Mouse (Mus musculus) gastrocnemius, adult 2 months (tissue): ENCODE data around the gene Slc2a12. TPM values are rescaled to one million over a fixed set of nuclear protein-coding genes. Genes with fewer than 3 reads are reported as not detected.

Source experiments
- DNase-seq: peaks from one replicate; pipeline ENCODE4 v3.0.0; 2022
- H3K27ac ChIP-seq: fragments of 200-600 bp; 2 replicates; pipeline ENCODE4 v1.8.1; 2022; ENCODE audit warnings: mild to moderate bottlenecking
- H3K4me3 ChIP-seq: fragments of 200-600 bp; 2 replicates; pipeline ENCODE4 v1.8.1; 2022; ENCODE audit warnings: mild to moderate bottlenecking, moderate library complexity
- CTCF ChIP-seq: fragments of 200-600 bp; IDR thresholded peaks from 2 replicates; pipeline ENCODE4 v1.8.1; 2022; ENCODE audit warnings: antibody characterized with exemption, mild to moderate bottlenecking, moderate library complexity
- intact Hi-C: fragments of 180-260 bp; cut with DNase I; formaldehyde crosslinking; loops from one replicate; pipeline ENCODE4 v1.15.1; 2025
- microRNA-seq: library from miRNA; unstranded; fragments of <30 nt; microRNA quantifications from one replicate; pipeline ENCODE4 v1.2.0, GENCODE M21; 2021
- total RNA-seq, 2 experiments: library from RNA; stranded (reverse); gene quantifications; 2 replicates each; pipeline ENCODE4 v1.2.3; 2021

The Slc2a12 gene
- total RNA-seq, 2 experiments from 2014 or later: 13.3 to 13.8 TPM

DNA sequence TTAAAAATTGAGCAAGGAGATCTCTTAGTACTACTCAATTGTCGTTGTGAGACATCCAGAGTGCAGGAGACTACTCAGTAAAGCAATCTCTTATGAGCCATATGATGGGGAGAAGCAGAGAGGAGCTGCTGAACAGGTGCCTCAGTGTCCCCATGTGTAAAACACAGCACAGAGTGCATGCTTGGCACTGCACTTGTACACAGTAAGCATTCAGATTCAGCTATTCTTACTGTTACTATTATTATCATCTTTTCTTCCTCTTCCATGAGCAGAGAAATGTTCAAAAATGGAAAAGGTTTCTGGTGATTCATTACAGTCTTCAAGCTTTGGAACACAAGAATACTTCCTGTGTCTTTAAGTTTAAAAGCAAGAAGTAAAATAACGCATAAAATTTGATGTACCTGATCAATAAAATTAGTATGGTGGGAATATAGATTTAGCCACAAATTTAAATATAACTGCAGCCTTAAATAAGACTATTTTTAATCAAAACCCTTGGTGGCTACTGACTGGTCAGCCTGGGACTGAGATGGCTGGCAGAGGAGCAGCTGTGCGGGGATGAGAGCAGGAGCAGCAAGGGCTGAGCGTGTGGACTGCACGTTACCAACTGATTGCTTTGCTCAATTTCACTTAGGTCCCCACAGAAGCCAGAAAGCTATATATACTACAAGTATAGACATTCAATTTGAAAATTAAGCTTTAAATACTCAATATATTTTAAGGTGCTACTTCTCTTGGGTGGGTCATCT lies 76.1 kb downstream of the Slc2a12 start:
- TF ChIP-seq CTCF: no peak
- H3K27ac ChIP-seq: peak overlapping the region; percentile 80
- intact Hi-C loops: no loop called here
- no peak overlapping the region for H3K4me3 ChIP-seq
- DNase-seq: no peak

DNA sequence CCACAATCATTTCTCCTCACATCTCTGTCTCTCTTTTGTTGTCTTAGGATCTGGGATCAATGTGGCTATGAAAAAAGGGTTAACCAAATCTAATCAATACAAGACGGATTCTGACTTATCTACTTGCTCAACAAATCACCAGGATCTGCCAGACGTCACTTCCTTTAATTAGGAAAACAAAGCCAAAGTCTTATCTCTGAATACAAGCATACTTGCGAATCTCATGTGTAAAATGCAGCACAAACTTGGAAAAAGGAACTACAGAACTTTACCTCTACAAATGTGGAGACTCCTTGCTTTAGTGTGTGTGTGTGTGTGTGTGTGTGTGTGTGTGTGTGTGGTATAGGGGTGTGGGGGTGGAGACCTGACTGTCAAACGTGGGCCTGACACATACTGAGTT lies 80.4 kb downstream of the Slc2a12 start:
- no peak for DNase-seq
- Histone ChIP-seq H3K4me3 (no peak overlapping the region), H3K27ac (no peak overlapping the region)
- no peak for TF ChIP-seq CTCF
- intact Hi-C loops: no loop called here

DNA sequence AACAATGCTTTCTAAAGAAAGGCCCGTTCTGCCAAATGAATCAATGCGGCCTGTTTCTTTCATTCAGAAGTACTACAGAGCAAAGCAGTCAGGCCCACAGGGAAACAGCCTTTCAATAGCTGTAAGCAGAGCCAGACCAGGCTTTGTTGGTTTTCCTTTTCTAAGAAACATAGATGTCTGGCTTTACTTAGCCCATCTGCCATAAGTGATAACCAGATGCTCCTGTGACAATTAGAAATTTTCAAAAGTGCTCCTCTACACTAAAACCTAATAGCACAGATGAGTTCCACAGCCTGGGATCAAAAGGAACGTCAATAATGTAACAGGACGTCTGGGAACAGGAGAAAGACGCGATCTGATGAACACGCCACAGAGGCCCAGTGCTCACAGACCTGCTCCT lies 81.5 kb downstream of the Slc2a12 start:
- Histone ChIP-seq H3K4me3 (no peak overlapping the region), H3K27ac (no peak overlapping the region)
- no peak for TF ChIP-seq CTCF
- no peak for DNase-seq
- intact Hi-C loops: no loop called here

DNA sequence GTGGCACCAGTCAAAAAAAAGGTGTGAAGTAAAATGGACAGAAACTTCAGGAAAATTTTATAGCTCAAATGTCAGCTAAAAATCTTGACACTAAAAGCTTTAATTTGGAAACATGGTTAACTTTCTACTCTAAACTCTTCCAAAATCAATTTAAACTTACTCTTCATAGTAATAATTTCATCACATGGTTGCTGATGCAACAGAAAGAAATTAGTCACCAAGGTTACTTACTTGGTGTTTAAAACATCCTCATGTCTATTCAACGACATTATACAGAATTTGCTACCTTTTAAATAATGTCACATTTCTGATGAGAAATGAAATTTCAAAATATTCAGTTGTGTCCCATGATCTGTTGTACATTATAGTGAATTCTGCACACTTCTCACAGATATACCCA lies 83.4 kb downstream of the Slc2a12 start:
- DNase-seq: no peak
- H3K27ac ChIP-seq: no peak overlapping the region
- H3K4me3 ChIP-seq: no peak overlapping the region
- no peak for TF ChIP-seq CTCF
- intact Hi-C loops: no loop called here

DNA sequence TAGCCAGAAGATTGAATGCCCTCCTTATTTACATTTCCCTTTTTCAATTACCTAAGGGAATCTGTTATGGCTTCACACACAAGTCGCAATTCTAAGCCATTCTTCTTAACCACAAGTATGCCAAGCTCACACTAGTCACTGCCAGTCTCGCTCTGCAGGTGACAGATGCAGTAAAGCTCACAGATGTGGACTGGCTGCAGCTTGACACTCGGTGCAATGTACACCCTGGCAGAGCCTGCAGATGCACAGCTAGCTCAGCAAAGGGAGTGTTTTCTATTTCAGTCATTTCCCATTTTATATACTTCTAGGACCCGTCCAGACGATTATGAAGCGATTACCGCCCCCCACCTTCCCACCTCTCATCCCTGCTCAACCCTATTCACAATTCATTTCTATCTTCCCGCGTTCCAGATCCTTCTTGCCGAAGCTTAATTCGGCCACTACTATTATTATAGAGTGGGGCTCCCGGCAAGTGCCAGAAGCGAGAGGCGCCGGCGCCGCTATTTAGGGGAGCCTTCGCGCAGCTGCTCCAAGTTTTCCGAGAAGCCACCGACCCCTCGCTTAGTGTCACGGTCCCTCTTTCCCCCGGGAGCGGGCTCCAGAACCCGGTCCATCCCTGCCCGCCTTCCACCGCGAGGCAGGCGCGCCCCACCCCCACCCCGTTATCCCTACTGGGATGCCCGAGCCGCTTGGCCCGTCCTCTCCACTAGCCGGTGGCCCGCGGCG lies 85.6 kb downstream of the Slc2a12 start:
- Histone ChIP-seq H3K27ac (peak overlapping the region; percentile 99), H3K4me3 (peak overlapping the region; percentile 85)
- no peak for TF ChIP-seq CTCF
- intact Hi-C loops: no loop called here
- DNase-seq: no peak

DNA sequence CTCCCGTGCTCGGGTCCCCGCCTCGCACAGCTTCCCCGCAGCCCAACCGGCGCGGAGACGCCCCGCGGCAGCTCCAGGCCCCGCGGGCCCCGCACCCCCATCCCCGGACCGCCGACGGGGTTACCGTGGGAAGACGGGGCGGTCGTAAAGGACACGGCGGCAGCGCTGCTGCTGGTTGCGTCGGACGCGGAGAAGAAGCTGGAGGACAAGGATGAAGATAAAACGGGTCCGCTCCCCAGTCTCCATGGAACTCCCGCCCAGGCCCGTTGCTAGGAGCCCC lies 86.1 kb downstream of the Slc2a12 start:
- no peak for TF ChIP-seq CTCF
- intact Hi-C loops: no loop called here
- no peak for DNase-seq
- Histone ChIP-seq H3K4me3 (peak overlapping the region; percentile 85), H3K27ac (peak overlapping the region; percentile 99)

DNA sequence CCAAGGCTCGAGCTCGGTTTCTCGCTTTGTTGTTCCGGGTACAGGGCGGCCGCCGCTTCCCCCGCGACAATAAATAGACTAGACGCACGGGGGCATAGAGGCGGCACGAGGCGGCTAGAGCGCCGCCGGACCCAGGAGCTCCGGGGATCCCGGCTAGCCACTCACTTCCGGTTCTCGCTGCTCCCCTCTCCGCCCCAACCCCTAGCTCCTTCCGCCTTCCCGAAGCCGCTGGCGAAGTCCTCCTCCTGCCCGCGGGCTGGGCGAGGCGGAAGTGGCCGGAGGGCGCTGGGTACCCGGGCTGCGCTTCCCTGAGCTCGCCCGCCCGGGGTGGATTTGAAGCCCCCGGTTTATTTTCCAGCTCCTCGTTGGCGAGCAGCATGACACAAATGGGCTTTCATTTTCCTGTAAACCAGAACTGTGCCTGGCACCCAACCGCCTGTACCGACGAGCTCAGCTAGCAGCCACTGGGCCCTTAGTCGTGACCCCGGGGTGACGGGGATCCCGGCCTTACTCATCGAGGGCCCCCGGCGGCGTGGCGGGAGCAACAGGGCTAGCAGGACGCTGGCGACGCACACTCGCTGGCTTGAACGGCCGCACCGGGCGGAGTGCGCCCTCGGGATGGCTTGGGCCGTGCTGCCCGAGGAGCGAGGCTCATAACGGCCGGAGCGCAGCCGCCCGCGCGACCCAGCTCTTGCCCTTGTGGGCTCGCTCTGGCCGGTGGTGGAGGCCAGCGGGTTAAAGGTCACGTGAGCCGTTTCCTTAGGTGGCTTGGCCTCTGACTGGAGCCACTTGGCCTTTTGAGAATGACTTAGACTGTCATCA lies 86.7 kb downstream of the Slc2a12 start, which contains the start of gene Tbpl1:
Gene Tbpl1 (minus strand): TSS at position 667 of the 822 bp plus-strand sequence.
- intact Hi-C loops: no loop called here
- peak; percentile 32; the same call in 1 of the 2 replicates for TF ChIP-seq CTCF
- Histone ChIP-seq H3K27ac (peak within 1 kb of the TSS; percentile 99), H3K4me3 (peak within 1 kb of the TSS; percentile 85)
- DNase-seq: peak; percentile 98

DNA sequence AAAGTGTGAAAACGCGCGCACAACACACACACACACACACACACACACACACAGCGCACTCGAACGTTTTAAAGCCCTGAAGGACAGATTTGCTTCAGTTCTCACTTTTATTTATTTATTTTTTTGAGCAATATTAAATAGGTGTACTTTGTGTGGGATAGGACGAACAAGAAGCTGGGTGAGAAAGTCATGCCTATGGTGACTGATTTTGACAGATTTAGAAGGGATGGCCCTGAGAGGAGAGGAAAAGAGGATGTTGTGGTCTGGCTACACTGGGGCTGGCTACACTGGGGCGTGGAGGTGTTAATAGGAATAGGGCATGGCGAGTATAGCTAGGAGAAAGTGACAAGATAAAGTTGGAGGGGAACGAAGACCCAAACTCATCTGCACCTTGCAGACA lies 87.4 kb downstream of the Slc2a12 start:
- intact Hi-C loops: no loop called here
- peak overlapping the region; percentile 85 for H3K4me3 ChIP-seq
- H3K27ac ChIP-seq: peak overlapping the region; percentile 99
- TF ChIP-seq CTCF: no peak
- DNase-seq: no peak

DNA sequence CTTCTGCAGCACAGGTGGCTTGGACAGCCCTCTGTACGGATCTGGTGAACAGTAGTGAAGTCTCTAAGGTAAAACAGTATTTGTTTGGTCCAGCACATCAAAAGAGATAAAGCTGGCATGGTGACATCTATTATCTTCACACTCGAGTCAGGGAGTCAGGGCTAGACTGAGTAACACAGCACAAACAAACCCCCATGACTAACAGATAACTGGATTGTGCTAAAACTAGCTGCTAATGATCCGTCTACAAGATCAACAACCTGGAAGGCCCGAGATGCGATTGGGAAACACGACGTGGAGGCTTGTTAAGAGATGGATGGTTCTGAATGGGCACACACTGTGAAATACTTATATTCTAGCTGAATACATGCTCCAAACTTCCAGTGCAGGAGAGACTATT lies 101.1 kb downstream of the Slc2a12 start:
- no peak for DNase-seq
- TF ChIP-seq CTCF: no peak
- intact Hi-C loops: no loop called here
- Histone ChIP-seq H3K4me3 (no peak overlapping the region), H3K27ac (no peak overlapping the region)

DNA sequence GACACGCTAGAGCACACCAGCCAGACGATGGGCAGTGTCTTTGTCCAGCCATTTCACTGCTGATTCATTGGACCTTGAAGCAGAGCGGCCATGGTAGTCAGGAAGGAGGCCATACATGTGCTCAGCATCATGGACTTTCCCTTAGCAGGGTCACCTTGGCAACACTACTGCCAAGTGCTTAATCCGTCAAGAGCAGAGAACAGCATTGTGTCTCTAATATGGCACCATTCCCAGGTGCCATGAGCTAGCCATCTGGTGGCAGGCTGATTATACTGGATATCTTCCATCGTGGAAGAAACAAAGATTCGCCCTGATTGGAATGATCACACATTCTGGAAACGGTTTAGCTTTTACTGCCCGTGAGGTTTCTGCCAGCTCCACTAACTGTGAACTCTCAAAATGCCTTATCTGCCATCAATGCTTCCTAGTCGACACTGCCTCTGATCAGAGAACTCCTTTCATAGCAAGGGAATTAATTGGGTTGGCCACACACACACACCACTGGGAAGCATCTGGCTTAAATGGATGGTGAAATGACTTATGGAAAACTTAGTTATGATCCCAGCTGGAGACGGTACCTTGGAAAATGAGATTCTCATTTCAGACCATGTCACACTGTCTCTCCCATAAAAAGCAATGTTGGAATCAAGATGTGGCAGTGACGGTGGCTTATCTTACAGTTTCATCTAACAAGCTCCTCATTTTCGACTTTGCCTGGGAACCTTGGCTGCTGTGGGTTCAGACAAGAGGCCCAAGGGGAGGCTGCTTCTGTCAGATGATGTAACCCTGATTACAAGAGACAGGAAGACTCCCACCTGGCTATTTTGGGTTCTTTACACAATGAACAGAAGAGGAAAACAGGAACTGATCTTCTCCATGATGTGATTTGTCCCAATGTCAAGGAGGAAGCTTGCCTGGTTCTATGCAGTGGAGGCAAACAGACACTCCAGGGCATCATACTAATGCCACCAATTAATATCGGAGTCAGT lies 101.8 kb downstream of the Slc2a12 start:
- Histone ChIP-seq H3K4me3 (no peak overlapping the region), H3K27ac (no peak overlapping the region)
- no peak for TF ChIP-seq CTCF
- DNase-seq: no peak
- intact Hi-C loops: no loop called here

DNA sequence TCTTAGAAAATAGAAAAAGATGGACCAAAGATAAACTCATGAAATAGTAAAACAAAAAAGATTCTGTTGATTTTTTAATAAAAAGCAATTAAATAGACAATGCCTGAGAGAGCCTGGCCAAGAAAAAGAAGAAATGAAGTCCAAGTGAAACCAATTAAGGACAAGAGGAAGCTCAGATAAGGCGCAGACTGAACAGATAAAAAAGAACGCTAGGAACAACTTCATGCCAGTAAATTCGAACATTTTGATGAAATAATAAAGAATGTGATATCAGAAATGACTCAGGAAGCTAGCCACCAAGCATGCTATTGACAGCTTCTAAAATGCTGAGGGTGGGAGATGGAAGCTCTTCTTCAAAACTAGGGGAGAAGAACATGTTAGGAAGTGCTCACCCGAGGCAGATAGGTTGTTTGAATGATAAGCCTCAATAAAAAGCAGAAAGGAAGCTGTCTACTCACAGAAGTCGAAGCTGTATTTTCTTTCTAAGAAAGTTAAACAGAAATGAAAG lies 106.4 kb downstream of the Slc2a12 start:
- intact Hi-C loops: no loop called here
- no peak overlapping the region for H3K27ac ChIP-seq
- no peak for TF ChIP-seq CTCF
- DNase-seq: no peak
- H3K4me3 ChIP-seq: no peak overlapping the region

Small RNA genes within 50 kb of the gene (microRNA-seq; reads per million reads assigned to microRNA genes)
- gene Mir7663: not detected

Other genes with a start within 250 kb of the Slc2a12 start
- gene Tbpl1, start 86.9 kb downstream of the Slc2a12 start, total RNA-seq: 10 to 100 TPM; 16.0 to 22.6 TPM
- not detected for gene Tcf21, start 175.2 kb downstream of the Slc2a12 start, total RNA-seq